Mouse (Mus musculus): ENCODE results near the gene Fam227b. TPM values are rescaled to one million over a fixed set of nuclear protein-coding genes. Genes with fewer than 3 reads are reported as not detected.
A peak's percentile ranks its signal among the peaks of the same experiment; 100 is the strongest.

Fam227b gene
- polyA plus RNA-seq, 1 experiment from 2014 or later, result not detected

DNA sequence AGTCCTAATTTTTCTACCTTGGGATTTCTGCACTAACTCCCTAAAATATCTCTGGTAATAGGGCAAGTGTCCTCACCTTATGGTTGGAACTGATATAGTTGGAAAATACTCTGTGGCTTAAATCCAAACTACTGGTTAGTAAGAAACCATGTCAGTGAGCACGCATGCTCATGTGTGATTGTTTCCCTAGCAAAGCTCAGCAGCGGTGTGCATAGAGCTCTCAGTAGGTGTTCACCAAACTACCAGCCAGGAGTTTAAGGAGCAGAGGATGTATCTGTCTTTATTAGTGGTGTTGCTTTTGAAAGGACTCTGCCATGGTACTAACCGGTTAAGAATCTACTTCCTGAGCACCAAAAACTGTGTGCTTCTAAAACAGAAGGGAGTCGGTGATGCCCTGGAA lies 115.7 kb downstream of the Fam227b start:
- no peaks in the 10 kb centered on the region for H3K27me3 ChIP-seq (ENCODE audit: control insufficient read depth, insufficient read depth, low read length)
- H3K4me3 ChIP-seq (ENCODE audit: low read depth, low read length), result no peak overlapping the region
- H3K9ac ChIP-seq (replicated peaks; ENCODE audit: low read length), result no peak overlapping the region
- WGBS, result 83% methylated on average over 4 of the region's 4 CpGs
- no peak overlapping the region for H3K27ac ChIP-seq (replicated peaks; ENCODE audit: low read depth, low read length)
- H3K4me2 ChIP-seq (ENCODE audit: low read depth, low read length), result no peak overlapping the region
- H3K4me1 ChIP-seq (ENCODE audit: control insufficient read depth, insufficient read depth, low read length), result no peaks in the 10 kb centered on the region
- ATAC-seq (replicated peaks; ENCODE audit: insufficient number of reproducible peaks, low FRiP score, low TSS enrichment, low read depth) (no peak), DNase-seq (ENCODE audit: low spot score) (no peak)
- no peaks in the 10 kb centered on the region for H3K9me3 ChIP-seq (replicated peaks; ENCODE audit: control insufficient read depth, low read length)
- H3K36me3 ChIP-seq (replicated peaks; ENCODE audit: control insufficient read depth, insufficient read depth, low read depth, low read length), result no peaks in the 10 kb centered on the region

DNA sequence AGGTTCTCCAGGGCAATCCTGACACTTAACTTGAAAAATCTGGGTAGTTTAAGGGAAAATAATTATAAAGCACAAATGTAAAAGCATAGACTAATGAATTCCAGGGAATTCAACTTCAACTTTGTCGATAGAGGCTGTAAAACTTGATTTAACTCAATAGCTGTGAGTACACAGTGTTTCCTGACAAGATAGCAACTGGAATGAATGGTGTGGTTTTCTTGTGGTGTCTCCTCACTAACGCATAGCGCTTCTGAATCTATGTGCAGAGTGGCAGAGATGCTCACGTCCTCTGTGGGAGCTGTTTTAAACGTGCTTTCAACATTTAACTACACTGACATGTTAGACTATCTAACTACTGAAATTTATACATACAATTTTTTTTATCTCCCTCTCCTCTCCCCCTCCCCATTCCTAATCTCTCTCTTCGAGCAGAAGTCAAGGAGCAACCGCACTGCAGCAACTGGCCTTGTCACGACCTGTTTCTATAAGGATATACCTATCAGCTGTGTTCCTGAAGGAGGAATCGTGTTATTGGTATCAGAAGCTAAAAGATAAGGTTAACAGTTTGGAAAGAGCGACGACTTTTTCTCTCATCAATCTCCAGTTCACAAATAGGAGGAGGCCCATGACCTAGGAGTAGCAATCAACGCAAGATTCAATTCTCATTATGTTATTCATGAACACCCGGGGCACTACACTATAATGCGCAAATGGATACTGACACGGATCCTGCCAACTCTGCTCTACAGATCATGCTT lies 116.6 kb downstream of the Fam227b start:
- no peaks in the 10 kb centered on the region for H3K27me3 ChIP-seq (ENCODE audit: control insufficient read depth, insufficient read depth, low read length)
- ATAC-seq (replicated peaks; ENCODE audit: insufficient number of reproducible peaks, low FRiP score, low TSS enrichment, low read depth), result no peak
- no peak overlapping the region for H3K9ac ChIP-seq (replicated peaks; ENCODE audit: low read length)
- no peaks in the 10 kb centered on the region for H3K4me1 ChIP-seq (ENCODE audit: control insufficient read depth, insufficient read depth, low read length)
- WGBS, result 79% methylated on average over 15 of the region's 15 CpGs
- DNase-seq (ENCODE audit: low spot score), result no peak
- H3K27ac ChIP-seq (replicated peaks; ENCODE audit: low read depth, low read length), result 0 out of 2 replicates have a peak overlapping the region, but pooled peaks have one; percentile 24
- no peak overlapping the region for H3K4me2 ChIP-seq (ENCODE audit: low read depth, low read length)
- H3K9me3 ChIP-seq (replicated peaks; ENCODE audit: control insufficient read depth, low read length), result no peaks in the 10 kb centered on the region
- H3K4me3 ChIP-seq (ENCODE audit: low read depth, low read length), result no peak overlapping the region
- no peaks in the 10 kb centered on the region for H3K36me3 ChIP-seq (replicated peaks; ENCODE audit: control insufficient read depth, insufficient read depth, low read depth, low read length)

DNA sequence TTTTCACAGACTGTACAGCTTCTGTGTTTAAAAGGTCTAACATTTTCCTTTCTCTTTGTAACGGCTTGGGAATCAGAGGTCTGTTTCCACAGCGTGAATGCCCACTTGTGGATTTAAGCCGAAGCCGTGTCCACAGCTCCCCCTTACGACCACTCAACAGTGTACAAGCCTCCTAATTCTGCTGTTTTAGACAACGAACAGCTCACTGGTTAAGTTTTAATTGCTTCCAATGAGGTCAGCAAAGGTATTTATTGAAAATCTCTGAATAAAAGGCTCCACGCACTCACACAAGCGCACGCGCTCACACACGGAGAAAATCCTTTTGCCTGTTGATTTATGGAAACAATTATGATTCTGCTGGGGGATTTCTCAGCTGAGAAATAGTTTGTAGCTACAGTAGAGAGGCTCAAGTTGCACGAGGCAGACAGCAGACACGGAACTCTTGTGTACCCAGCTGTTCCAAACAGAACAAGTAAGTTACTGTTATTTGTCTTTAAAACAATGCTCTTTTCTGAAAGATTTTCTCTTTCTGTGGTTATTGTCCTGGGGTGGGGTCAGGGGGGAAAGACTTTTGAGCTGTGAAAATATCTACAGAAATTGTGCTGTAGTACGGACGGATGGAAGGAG lies 117.3 kb downstream of the Fam227b start, which contains the start of gene Fgf7:
Gene Fgf7 (plus strand): TSS at position 280 of the 627 bp plus-strand sequence.
- no peak within 1 kb of the TSS for H3K9ac ChIP-seq (replicated peaks; ENCODE audit: low read length)
- no peaks in the 10 kb centered on the region for H3K36me3 ChIP-seq (replicated peaks; ENCODE audit: control insufficient read depth, insufficient read depth, low read depth, low read length)
- H3K4me2 ChIP-seq (ENCODE audit: low read depth, low read length), result 0 out of 2 replicates have a peak within 1 kb of the TSS, but pooled peaks have one; percentile 11
- H3K9me3 ChIP-seq (replicated peaks; ENCODE audit: control insufficient read depth, low read length), result no peaks in the 10 kb centered on the region
- H3K27ac ChIP-seq (replicated peaks; ENCODE audit: low read depth, low read length), result 0 out of 2 replicates have a peak within 1 kb of the TSS, but pooled peaks have one; percentile 24
- DNase-seq (ENCODE audit: low spot score) (peak; percentile 71), ATAC-seq (replicated peaks; ENCODE audit: insufficient number of reproducible peaks, low FRiP score, low TSS enrichment, low read depth) (peak; percentile 72; the same call in 1 of the 2 replicates)
- 45% methylated on average over 15 of the region's 15 CpGs for WGBS
- H3K27me3 ChIP-seq (ENCODE audit: control insufficient read depth, insufficient read depth, low read length), result no peaks in the 10 kb centered on the region
- no peaks in the 10 kb centered on the region for H3K4me1 ChIP-seq (ENCODE audit: control insufficient read depth, insufficient read depth, low read length)
- H3K4me3 ChIP-seq (ENCODE audit: low read depth, low read length), result no peak within 1 kb of the TSS

DNA sequence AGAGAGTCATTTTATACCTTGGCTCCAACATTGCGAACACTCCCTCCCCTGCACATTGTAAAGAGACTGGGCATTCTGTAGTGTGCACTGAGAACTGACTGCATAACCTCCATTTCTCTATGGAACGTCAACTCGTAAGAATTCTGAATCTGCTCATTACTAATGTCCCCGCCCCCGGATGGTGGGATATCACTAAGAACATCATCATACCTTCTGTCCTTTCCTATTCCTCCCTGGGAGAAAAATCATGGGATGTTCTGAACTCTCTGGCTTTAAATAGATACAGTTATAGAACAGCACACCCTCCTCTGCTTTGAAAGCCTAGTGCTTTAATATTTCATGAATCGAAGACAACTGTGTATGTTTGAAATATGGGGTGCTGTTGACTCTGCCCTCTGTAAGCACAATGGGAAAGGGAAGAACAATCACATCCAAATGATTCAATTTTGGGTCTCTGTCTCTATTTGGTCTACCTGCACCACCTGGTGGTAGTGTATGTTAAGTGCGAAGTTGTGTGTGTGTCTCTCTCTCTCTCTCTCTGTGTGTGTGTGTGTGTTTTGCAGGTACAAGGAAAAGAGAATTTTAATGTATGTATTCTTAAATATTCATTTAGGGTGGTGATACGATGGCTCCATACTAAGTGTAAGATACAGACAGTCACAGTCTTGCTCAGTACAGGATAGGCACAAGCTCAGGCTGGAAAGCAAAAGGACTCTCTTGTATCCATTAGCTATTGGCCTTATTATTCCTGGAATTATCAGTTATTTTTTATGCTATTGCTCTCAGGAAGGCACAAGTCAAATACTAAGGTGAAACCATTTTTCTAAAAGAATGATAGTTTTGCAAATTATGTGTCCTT lies 118.5 kb downstream of the Fam227b start:
- H3K9ac ChIP-seq (replicated peaks; ENCODE audit: low read length), result no peak overlapping the region
- H3K4me1 ChIP-seq (ENCODE audit: control insufficient read depth, insufficient read depth, low read length), result no peaks in the 10 kb centered on the region
- no peak overlapping the region for H3K27ac ChIP-seq (replicated peaks; ENCODE audit: low read depth, low read length)
- DNase-seq (ENCODE audit: low spot score) (peak; percentile 49), ATAC-seq (replicated peaks; ENCODE audit: insufficient number of reproducible peaks, low FRiP score, low TSS enrichment, low read depth) (no peak)
- no peaks in the 10 kb centered on the region for H3K27me3 ChIP-seq (ENCODE audit: control insufficient read depth, insufficient read depth, low read length)
- WGBS, result 82% methylated on average over 8 of the region's 8 CpGs
- H3K36me3 ChIP-seq (replicated peaks; ENCODE audit: control insufficient read depth, insufficient read depth, low read depth, low read length), result no peaks in the 10 kb centered on the region
- no peaks in the 10 kb centered on the region for H3K9me3 ChIP-seq (replicated peaks; ENCODE audit: control insufficient read depth, low read length)
- H3K4me3 ChIP-seq (ENCODE audit: low read depth, low read length), result no peak overlapping the region
- no peak overlapping the region for H3K4me2 ChIP-seq (ENCODE audit: low read depth, low read length)

DNA sequence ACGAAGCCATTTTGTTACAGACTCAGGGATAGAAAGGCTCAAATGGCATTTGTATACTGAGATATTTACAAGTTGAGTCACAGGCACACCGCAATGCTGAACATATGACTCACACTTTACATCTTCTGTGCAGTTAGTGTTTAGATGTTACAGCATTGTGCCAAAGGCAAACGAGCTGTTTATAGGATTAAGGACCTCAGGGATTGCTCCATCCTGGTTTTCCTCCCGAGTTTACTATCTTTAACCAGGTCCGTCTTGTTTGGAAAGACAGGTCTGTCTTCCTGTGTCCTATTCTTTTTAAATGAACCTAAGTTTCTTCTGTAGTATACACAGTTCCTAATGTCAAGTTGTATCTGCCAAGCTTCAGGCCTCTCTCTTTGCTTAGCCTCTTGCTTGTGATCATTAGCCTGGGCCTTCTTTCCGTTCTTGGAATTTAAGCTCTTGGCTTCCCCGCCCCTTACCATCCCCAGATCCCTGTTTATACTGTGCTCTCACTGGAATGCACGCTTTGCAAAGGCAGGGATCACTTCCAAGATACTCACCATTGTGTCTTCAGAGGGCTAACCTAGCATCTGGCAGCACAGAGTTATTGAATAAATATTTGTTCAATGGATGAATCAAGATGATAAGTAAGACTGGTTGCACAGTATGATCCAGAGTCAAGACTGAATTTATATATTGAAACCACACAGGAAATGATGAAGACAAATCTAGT lies 120.5 kb downstream of the Fam227b start:
- 66% methylated on average over 8 of the region's 8 CpGs for whole genome bisulfite sequencing
- H3K9me3 ChIP-seq (replicated peaks; ENCODE audit: control insufficient read depth, low read length), result no peaks in the 10 kb centered on the region
- H3K27me3 ChIP-seq (ENCODE audit: control insufficient read depth, insufficient read depth, low read length), result no peaks in the 10 kb centered on the region
- no peak overlapping the region for H3K4me3 ChIP-seq (ENCODE audit: low read depth, low read length)
- no peak overlapping the region for H3K4me2 ChIP-seq (ENCODE audit: low read depth, low read length)
- DNase-seq (ENCODE audit: low spot score), result no peak
- no peak for ATAC-seq (replicated peaks; ENCODE audit: insufficient number of reproducible peaks, low FRiP score, low TSS enrichment, low read depth)
- no peak overlapping the region for H3K9ac ChIP-seq (replicated peaks; ENCODE audit: low read length)
- H3K27ac ChIP-seq (replicated peaks; ENCODE audit: low read depth, low read length), result no peak overlapping the region
- H3K36me3 ChIP-seq (replicated peaks; ENCODE audit: control insufficient read depth, insufficient read depth, low read depth, low read length), result no peaks in the 10 kb centered on the region
- no peaks in the 10 kb centered on the region for H3K4me1 ChIP-seq (ENCODE audit: control insufficient read depth, insufficient read depth, low read length)

DNA sequence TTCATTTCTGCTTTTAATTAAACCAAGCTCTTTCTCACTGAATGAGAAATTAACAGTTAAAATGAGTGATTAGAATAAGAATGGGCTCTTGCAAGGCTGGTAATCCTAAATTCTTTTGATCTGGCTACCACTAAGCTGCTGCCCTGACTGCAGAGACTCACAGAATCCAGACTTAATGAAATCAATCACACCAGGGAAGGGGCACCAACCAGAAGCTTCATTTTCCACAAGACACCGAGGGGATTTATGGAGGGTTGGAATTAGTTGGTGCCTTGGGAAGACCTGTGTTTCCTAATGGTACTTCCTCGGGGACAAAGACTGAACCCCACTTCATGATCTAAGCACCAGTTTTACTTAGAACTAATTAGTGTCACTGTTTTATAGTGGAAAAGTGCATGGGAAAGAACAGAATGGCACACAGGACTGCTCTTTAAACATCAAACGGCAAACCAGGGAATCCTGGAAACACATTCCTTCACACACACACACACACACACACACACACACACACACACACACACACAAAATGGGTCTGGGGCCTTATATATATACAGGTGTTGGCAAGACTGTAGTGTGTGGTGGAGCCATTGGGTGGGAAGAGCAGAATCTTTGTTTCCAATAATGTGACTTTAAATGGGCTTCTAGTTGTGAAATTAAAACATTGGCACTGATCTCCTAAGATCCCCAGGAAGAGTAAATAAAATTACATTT lies 135.9 kb downstream of the Fam227b start:
- H3K36me3 ChIP-seq (replicated peaks; ENCODE audit: control insufficient read depth, insufficient read depth, low read depth, low read length), result no peaks in the 10 kb centered on the region
- H3K9me3 ChIP-seq (replicated peaks; ENCODE audit: control insufficient read depth, low read length), result no peaks in the 10 kb centered on the region
- 44% methylated on average over 3 of the region's 3 CpGs for WGBS
- H3K9ac ChIP-seq (replicated peaks; ENCODE audit: low read length), result no peak overlapping the region
- no peak overlapping the region for H3K27ac ChIP-seq (replicated peaks; ENCODE audit: low read depth, low read length)
- H3K4me2 ChIP-seq (ENCODE audit: low read depth, low read length), result no peak overlapping the region
- DNase-seq (ENCODE audit: low spot score), result no peak
- no peak for ATAC-seq (replicated peaks; ENCODE audit: insufficient number of reproducible peaks, low FRiP score, low TSS enrichment, low read depth)
- no peak overlapping the region for H3K4me3 ChIP-seq (ENCODE audit: low read depth, low read length)
- no peaks in the 10 kb centered on the region for H3K4me1 ChIP-seq (ENCODE audit: control insufficient read depth, insufficient read depth, low read length)
- H3K27me3 ChIP-seq (ENCODE audit: control insufficient read depth, insufficient read depth, low read length), result no peaks in the 10 kb centered on the region

DNA sequence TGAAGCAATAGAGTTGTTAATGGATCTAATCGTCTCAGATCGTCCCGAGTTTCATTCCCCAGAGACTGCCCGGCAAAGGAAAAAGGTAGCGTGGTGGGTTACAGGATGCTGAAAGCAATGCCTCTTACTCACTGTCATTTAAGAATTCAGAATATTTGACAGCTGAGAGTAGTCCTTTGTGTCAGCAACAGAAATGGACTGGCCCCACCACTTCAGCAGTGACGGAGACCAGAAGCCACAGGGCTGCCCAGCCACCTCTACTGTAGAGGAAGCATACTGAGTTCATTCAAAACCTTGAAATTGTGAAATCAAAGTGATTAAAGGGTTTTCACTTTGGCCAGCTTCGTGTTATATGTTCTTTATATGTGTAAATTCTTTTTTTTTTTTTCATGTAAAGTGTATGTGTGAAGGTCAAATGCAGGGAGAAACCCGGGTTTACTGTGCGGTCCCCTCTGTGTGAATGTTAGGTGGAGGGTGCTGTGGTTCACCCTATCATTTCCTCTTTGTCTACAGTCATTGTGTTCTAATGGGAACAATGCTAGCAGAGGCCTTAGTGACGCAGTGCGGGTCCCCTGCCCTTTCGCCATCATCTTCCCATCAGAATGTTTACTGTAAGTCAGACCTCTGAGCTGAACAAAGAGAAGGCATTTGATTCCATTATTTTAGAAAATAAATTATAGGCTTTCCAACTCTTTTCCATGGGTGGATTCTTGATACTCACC lies 136.7 kb downstream of the Fam227b start:
- no peaks in the 10 kb centered on the region for H3K9me3 ChIP-seq (replicated peaks; ENCODE audit: control insufficient read depth, low read length)
- H3K36me3 ChIP-seq (replicated peaks; ENCODE audit: control insufficient read depth, insufficient read depth, low read depth, low read length), result no peaks in the 10 kb centered on the region
- 40% methylated on average over 12 of the region's 12 CpGs for WGBS
- no peaks in the 10 kb centered on the region for H3K4me1 ChIP-seq (ENCODE audit: control insufficient read depth, insufficient read depth, low read length)
- no peak overlapping the region for H3K9ac ChIP-seq (replicated peaks; ENCODE audit: low read length)
- no peak overlapping the region for H3K27ac ChIP-seq (replicated peaks; ENCODE audit: low read depth, low read length)
- ATAC-seq (replicated peaks; ENCODE audit: insufficient number of reproducible peaks, low FRiP score, low TSS enrichment, low read depth), result no peak
- no peak overlapping the region for H3K4me2 ChIP-seq (ENCODE audit: low read depth, low read length)
- no peak for DNase-seq (ENCODE audit: low spot score)
- H3K27me3 ChIP-seq (ENCODE audit: control insufficient read depth, insufficient read depth, low read length), result no peaks in the 10 kb centered on the region
- H3K4me3 ChIP-seq (ENCODE audit: low read depth, low read length), result no peak overlapping the region
